Mouse (Mus musculus): ENCODE measurements around the gene Ces2g.

Gene Ces2g

GRCm38 (mm10) chr8:104961537-104961961 is at the start of gene Ces2g:
Gene Ces2g, plus strand, starts transcription at chr8:104961718.
- no peak for DNase-seq (ENCODE audit: low read depth)

- DNase-seq (ENCODE audit: low read depth): no peak
Measured at GRCm38 (mm10) chr8:104925972-104926596, 35.4 kb upstream of the Ces2g start, which contains the start of gene Ces2e. Gene Ces2e, plus strand, starts transcription at chr8:104926260.

- no peak for DNase-seq (ENCODE audit: low read depth)
Measured at GRCm38 (mm10) chr8:104927301-104927700, 34.2 kb upstream of the Ces2g start.

- DNase-seq (ENCODE audit: low read depth): no peak
Measured at GRCm38 (mm10) chr8:104944665-104945064, 16.9 kb upstream of the Ces2g start.

- DNase-seq (ENCODE audit: low read depth): no peak
Measured at GRCm38 (mm10) chr8:104947056-104947455, 14.5 kb upstream of the Ces2g start, which contains the start of gene Ces2f. Gene Ces2f, plus strand, starts transcription at chr8:104947356.

DNA sequence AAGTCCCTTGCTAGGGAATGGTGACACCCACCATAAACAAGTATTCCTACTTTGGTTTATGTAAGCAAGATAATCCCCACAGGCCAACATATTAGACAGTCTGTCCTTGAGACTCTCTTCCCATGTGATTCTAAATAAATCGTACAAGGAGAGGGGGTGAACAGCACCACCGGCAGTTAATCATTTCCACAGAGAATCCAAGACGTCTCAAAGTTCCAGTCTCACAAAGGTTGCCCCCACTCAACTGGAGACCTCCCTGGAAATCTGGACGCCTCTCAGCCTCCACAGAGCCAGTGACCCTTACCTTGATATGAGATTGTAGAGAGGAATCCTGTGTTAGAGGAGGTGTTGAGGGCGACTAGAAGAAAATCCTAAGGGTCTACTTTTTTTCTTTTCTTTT is 12.5 kb upstream of the Ces2g start:
- no peak for DNase-seq (ENCODE audit: low read depth)

DNA sequence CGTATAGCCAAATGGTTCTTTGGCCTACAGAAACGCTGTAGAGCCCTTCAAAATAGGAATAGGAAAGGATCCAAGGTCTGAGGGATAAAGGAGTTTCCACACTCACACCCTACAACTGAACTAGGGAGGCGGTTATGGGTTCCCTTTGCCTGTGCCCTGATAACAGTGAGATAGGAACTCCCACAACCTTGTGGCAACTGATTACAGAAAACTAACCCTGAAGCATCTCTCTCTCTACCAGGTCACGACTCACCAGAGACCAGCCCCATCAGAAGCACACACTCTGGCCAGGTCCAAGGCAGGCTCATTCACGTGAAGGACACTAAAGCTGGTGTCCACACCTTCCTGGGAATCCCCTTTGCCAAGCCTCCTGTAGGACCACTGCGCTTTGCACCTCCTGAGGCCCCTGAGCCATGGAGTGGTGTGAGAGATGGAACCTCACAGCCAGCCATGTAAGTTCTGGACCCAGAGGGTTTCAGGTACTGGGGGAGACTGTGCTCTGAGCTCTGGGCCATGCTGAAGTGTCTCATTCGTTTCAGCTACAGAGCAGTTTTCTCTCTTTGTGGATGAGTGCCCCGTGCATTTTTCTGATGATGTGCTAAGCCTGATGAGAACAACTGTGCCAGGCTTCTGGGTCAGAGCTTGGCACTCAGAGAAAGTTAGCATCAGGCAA is 847 bp downstream of the Ces2g start:
- DNase-seq (ENCODE audit: low read depth): no peak

DNA sequence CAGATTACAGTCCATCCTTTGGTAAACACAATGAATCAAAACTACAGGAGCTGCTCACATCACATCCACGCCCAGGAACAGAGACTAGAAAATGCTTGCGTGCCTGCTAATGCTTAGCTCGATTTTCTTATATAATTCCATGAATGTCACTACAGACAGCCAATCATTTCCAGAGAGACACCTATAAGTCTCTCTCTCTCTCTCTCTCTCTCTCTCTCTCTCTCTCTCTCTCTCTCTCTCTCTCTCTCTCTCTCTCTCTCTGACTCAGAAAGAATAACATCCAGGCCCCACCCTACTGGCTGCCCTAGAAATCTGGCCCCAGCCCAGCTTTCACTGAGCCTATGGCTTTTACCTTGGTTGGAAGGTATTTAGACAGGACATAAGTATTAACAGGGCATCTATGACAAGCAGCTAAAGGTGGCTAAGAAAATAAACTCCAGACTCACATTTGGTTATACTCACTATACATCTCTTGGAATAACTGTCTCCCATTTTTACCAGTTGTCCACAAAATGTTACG is 1.9 kb downstream of the Ces2g start:
- no peak for DNase-seq (ENCODE audit: low read depth)

DNA sequence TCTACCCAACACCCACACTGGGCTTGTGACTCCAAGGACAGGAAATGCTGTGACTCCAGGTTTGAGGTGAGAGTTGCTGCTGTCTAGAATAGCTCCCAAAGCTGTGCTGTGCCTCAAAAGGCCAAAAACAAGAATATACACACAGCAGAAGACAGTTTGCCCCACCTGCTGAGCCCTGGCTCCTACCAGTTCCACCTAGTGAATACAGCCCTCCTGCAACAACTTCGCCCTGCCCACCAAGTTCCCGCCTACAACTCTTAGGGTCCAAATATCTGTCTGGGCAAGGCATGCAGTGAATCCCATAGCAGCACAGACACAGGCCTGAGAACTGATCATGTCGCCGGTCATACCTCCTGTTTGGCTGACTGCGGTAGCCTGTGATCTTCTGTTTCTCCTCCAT is 22.6 kb downstream of the Ces2g start:
- no peak for DNase-seq (ENCODE audit: low read depth)

DNA sequence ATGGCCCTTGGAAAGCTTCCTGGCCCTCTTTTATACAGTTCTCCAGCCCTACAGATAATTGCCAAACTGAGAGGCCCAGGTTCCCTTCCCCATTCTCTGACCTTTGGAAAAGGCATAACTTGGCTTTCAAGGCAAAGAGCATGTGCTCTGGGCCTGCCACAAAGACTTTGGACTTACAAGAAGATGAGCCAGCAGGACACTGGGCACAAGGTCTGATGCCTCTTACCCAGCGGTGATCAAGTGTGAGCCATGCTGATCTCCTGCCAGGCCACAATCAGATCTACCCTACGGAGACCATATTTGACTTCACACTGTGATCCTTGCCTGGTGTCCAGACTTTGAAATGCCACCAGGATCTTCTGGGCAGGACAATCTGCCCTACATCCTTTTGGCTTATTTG is 23.4 kb downstream of the Ces2g start:
- no peak for DNase-seq (ENCODE audit: low read depth)

- no peak for DNase-seq (ENCODE audit: low read depth)
Measured at GRCm38 (mm10) chr8:104998191-104998590, 36.7 kb downstream of the Ces2g start.

DNA sequence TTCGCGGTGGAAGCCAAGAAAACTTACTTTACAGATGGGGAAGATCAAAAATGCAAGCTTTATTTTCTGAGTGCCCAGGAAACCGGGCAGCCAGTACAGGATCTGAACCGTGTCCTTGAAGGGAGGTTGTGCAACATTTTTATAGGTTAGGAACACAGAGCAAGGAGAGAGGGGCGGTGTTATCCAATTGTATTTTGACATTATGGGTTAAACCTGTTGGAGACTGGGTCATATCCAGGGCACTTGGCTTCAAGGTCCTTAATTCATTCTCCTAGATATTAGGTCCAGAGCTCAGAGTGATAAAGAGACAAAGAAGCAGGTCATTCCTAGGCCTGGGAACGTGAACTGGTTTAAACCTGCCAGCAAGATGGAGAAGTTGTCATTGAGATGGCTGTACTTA is 37.7 kb downstream of the Ces2g start:
- DNase-seq (ENCODE audit: low read depth): no peak

DNA sequence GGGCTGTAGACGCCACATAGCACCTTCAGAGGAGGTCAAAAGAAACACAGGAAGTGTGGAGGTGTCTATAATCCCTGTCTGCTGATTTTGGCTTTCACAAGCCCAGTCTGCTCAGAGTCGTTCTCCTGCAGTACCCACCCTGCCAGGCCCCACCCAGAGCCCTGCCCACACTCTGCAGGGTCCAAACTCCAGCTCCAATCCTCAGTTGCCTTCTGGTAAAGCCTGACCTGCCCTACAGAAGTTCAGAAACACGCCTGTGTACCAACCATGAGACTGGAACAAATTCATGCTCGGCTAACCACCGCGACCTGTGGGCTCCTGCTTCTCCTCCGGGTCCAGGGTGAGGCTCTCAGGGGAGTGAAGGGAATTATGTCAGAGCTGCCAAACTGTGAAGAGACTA is 39.1 kb downstream of the Ces2g start, which contains the start of gene Ces2h:
Ces2h (plus strand) TSS at position 268 of the 400 bp plus-strand sequence.
- DNase-seq (ENCODE audit: low read depth): no peak

- DNase-seq (ENCODE audit: low read depth): no peak
Measured at GRCm38 (mm10) chr8:105010000-105010399, 48.5 kb downstream of the Ces2g start.

GRCm38 (mm10) chr8:105011136-105011535 is 49.6 kb downstream of the Ces2g start:
- peak; percentile 51 for DNase-seq (ENCODE audit: low read depth)

GRCm38 (mm10) chr8:105014391-105014790 is 52.9 kb downstream of the Ces2g start:
- no peak for DNase-seq (ENCODE audit: low read depth)

Data from induced T-regulatory cell, adult 2 months (primary cell).